ENCODE assay signal across 13 mouse cellular contexts in the genomic region with DNA sequence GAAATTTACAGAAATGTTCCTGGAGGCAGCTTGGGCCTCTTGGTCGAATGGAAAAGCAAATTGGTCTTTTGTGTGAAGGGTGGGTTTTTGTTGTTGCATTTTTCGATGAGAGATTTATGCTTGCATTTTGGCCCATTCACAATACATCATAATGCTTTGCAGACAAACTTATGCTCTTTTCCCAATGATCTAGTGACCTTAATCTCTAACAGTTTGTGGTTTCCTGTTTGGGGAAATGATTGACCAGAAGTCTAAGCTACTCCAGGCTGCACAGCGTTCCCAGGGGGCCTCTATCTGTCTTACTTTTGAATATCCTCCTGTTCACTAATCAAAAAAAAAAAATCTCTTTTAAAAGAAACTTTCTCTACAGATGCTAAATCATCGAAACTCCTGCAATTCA.
A peak's percentile ranks its signal among the peaks of the same experiment; 100 is the strongest.
DNase-seq lines count a peak whose midpoint lies in the region; ATAC-seq lines count a peak whose summit lies in the region.
"Had no signal": no experiment of that assay in that cellular context is flagged by ENCODE, and none has a peak within 500 bp of the region (broad histone marks: within the 10 kb centered on the region; RNA-seq: fewer than 3 reads in every experiment).

No protein-coding gene starts in this region.

- no peak for ATAC-seq in heart, embryonic 11.5 days (replicated peaks; ENCODE audit: insufficient number of reproducible peaks, low FRiP score, low TSS enrichment)
- ATAC-seq: activated CD4-positive, CD25-positive, alpha-beta regulatory T cell, adult 4 months; hindbrain, embryonic 16.5 days; midbrain, embryonic 13.5 days had no signal

- H3K36me3 ChIP-seq in heart, embryonic 11.5 days (ENCODE audit: control insufficient read depth, insufficient read depth, low read length) = no peaks in the 10 kb centered on the region
- H3K36me3 ChIP-seq: midbrain, embryonic 13.5 days had no signal

- no peak overlapping the region for H3K4me2 ChIP-seq in heart, embryonic 11.5 days
- H3K4me2 ChIP-seq: midbrain, embryonic 13.5 days had no signal

- H3K9me3 ChIP-seq in heart, embryonic 11.5 days (replicated peaks; ENCODE audit: control insufficient read depth, low read length) = no peaks in the 10 kb centered on the region
- H3K9me3 ChIP-seq: midbrain, embryonic 13.5 days had no signal

- H3K27ac ChIP-seq in heart, embryonic 11.5 days (ENCODE audit: low read depth, low read length) = no peak overlapping the region
- H3K27ac ChIP-seq: layer of hippocampus, adult 2 months; midbrain, embryonic 13.5 days had no signal

- H3K9ac ChIP-seq in heart, embryonic 11.5 days (ENCODE audit: low read depth, low read length) = no peak overlapping the region
- H3K9ac ChIP-seq: midbrain, embryonic 13.5 days had no signal

- DNase-seq in heart, adult 18-20 months = peak; percentile 33 to 57
- peak; percentile 22 for DNase-seq in 416B (ENCODE audit: low read depth)
- DNase-seq in forelimb bud, embryonic 11.5 days (ENCODE audit: low read depth, low spot score) = peak; percentile 21
- DNase-seq in kidney, postnatal 25 days = peak; percentile 62 to 70
- DNase-seq in T-cell, adult 2 months (ENCODE audit: low spot score) = no peak
- no peak for DNase-seq in spleen, adult 12 weeks (ENCODE audit: low spot score)
- DNase-seq in Muller cell, postnatal 12 days (ENCODE audit: inconsistent ontology term) = no peak
- DNase-seq: right cerebral cortex, postnatal 4 days had no signal

- WGBS in heart, embryonic 11.5 days (ENCODE audit: insufficient replicate concordance) = 63% methylated on average over 4 of the region's 4 CpGs

- peaks cover 6% of the 10 kb centered on the region; the same call in 1 of the 2 replicates for H3K4me1 ChIP-seq in heart, embryonic 11.5 days (ENCODE audit: control insufficient read depth, insufficient read depth, low read length)

- H3K4me3 ChIP-seq in heart, embryonic 11.5 days (ENCODE audit: low read depth, low read length) = no peak overlapping the region
- H3K4me3 ChIP-seq: layer of hippocampus, adult 2 months; midbrain, embryonic 13.5 days had no signal

- H3K27me3 ChIP-seq in heart, embryonic 11.5 days (ENCODE audit: control insufficient read depth, insufficient read depth, low read length) = no peaks in the 10 kb centered on the region
- H3K27me3 ChIP-seq: midbrain, embryonic 13.5 days had no signal

Comparison
In these comparisons a context has a peak if more than half of its experiments do, and no peak if none do; other contexts are left out.
1. DNase-seq: peak in heart, adult 18-20 months (2 of 2), 416B (single experiment), forelimb bud, embryonic 11.5 days (single experiment) and kidney, postnatal 25 days (2 of 2); none in T-cell, adult 2 months (single experiment), spleen, adult 12 weeks (single experiment) and Muller cell, postnatal 12 days (single experiment).